Comparison of ENCODE assay signal across 13 mouse cellular contexts in the genomic region with DNA sequence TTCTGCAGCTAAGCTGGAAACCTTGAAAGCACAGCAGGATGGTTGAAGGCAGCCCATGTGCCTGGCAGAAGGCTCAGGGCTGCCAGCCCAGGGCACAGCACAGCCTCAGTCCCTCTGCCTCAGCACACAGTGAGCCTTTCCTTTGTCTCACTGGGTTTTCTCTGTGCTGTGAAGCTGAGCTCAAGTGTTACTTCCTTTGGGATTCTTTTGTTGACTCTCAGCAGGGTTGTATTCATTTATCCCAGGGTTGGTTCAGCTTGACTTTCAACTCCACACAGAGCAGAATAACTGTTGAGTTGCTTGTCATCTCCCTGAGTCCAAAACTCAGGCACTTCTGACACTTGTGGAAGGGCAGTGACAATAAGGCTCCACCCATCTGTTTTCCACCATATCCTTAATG.
DNase-seq lines count a peak whose midpoint lies in the region; ATAC-seq and TF ChIP-seq lines count a peak whose summit lies in the region.
"Had no signal": no experiment of that assay in that cellular context is flagged by ENCODE, and none has a peak within 500 bp of the region (broad histone marks: within the 10 kb centered on the region; RNA-seq: fewer than 3 reads in every experiment).

No protein-coding gene starts in this region.

- no peaks in the 10 kb centered on the region for H3K79me2 ChIP-seq in CH12.LX (replicated peaks; ENCODE audit: control insufficient read depth, extremely low read depth, insufficient read depth, poor library complexity, severe bottlenecking)

- DNase-seq in hindbrain, embryonic 10.5 days (ENCODE audit: low spot score), result peak; percentile 18
- no peak for DNase-seq in lung, postnatal 4 days
- DNase-seq in CH12.LX (ENCODE audit: extremely low read depth) (no peak), R1 (ENCODE audit: low read depth, low spot score) (peak; percentile 53)
- DNase-seq in left cerebral cortex, postnatal 14 days (ENCODE audit: low spot score in 2 of 2), result no peak
- DNase-seq: cerebellum, adult 11-12 months; heart, postnatal 4 days; kidney, adult 8-10 months; liver, embryonic 13.5 days had no signal

- no peak overlapping the region for H3K9ac ChIP-seq in hindbrain, embryonic 16.5 days (ENCODE audit: low read depth, low read length)
- H3K9ac ChIP-seq in lung, embryonic 16.5 days (ENCODE audit: low read length), result no peak overlapping the region
- no peak overlapping the region for H3K9ac ChIP-seq in CH12.LX (ENCODE audit: insufficient read depth, low read depth)
- H3K9ac ChIP-seq: liver, embryonic 13.5 days had no signal

- H3K4me1 ChIP-seq in hindbrain, embryonic 10.5 days (replicated peaks), result peaks cover 44% of the 10 kb centered on the region
- peaks cover 12% of the 10 kb centered on the region; the same call in 1 of the 2 replicates for H3K4me1 ChIP-seq in hindbrain, embryonic 16.5 days (ENCODE audit: control insufficient read depth, insufficient read depth, low read depth, low read length)
- H3K4me1 ChIP-seq in lung, embryonic 16.5 days (replicated peaks; ENCODE audit: control insufficient read depth, insufficient read depth, low read length), result peaks cover 20% of the 10 kb centered on the region
- peaks cover 3 to 5% of the 10 kb centered on the region in 2 experiments; a peak in 3 of 4 replicates for H3K4me1 ChIP-seq in CH12.LX (ENCODE audit: control insufficient read depth in 1 of 2, insufficient read depth in 2 of 2)
- H3K4me1 ChIP-seq: liver, embryonic 13.5 days had no signal

- in situ Hi-C loops in CH12.LX (cut with MboI; ENCODE audit: low pct_ligation_motif_present, low pct_unique_long_range_greater_than_20kb, low sequenced_read_pairs), result no loop called here

- no peak for TF ChIP-seq POLR2A in CH12.LX (IDR thresholded peaks at IDR 0.05; ENCODE audit: low read depth, low read length)

- dilution Hi-C loops in CH12.LX (cut with MboI; ENCODE audit: extremely low pct_ligation_motif_present, extremely low pct_unique_long_range_greater_than_20kb, low sequenced_read_pairs), result no loop called here

- no peaks in the 10 kb centered on the region for H3K36me3 ChIP-seq in hindbrain, embryonic 10.5 days
- no peaks in the 10 kb centered on the region for H3K36me3 ChIP-seq in hindbrain, embryonic 16.5 days (ENCODE audit: control insufficient read depth, insufficient read depth, low read length)
- H3K36me3 ChIP-seq in lung, embryonic 16.5 days (ENCODE audit: control insufficient read depth, insufficient read depth, low read length), result no peaks in the 10 kb centered on the region
- no peaks in the 10 kb centered on the region for H3K36me3 ChIP-seq in CH12.LX (replicated peaks in 1 of 2; ENCODE audit: control insufficient read depth in 1 of 2, insufficient read depth in 1 of 2, low read length in 1 of 2)
- H3K36me3 ChIP-seq: liver, embryonic 13.5 days had no signal

- TF ChIP-seq EP300 in CH12.LX (IDR thresholded peaks at IDR 0.05; ENCODE audit: low read length), result no peak

- H3K27me3 ChIP-seq in hindbrain, embryonic 10.5 days (ENCODE audit: insufficient read depth, poor library complexity, severe bottlenecking), result peaks cover 9% of the 10 kb centered on the region
- H3K27me3 ChIP-seq in hindbrain, embryonic 16.5 days (replicated peaks; ENCODE audit: control insufficient read depth, insufficient read depth, low read length), result no peaks in the 10 kb centered on the region
- H3K27me3 ChIP-seq in lung, embryonic 16.5 days (ENCODE audit: control insufficient read depth, insufficient read depth, low read depth, low read length), result no peaks in the 10 kb centered on the region
- H3K27me3 ChIP-seq in CH12.LX (replicated peaks), result no peaks in the 10 kb centered on the region
- H3K27me3 ChIP-seq: liver, embryonic 13.5 days had no signal

- peak overlapping the region; percentile 80 for H3K27ac ChIP-seq in hindbrain, embryonic 10.5 days
- H3K27ac ChIP-seq in hindbrain, embryonic 16.5 days (ENCODE audit: low read depth, low read length), result no peak overlapping the region
- peak overlapping the region; percentile 80 for H3K27ac ChIP-seq in lung, embryonic 16.5 days (ENCODE audit: low read length)
- no peak overlapping the region for H3K27ac ChIP-seq in CH12.LX (ENCODE audit: insufficient read depth, low read depth)
- H3K27ac ChIP-seq: liver, embryonic 13.5 days had no signal

- no peak for TF ChIP-seq CTCF in CH12.LX (conservative IDR thresholded peaks at IDR 0.05 in 1 of 2, IDR thresholded peaks at IDR 0.05 in 1 of 2; ENCODE audit: low read depth in 2 of 2, low read length in 2 of 2)

- H3K4me2 ChIP-seq in hindbrain, embryonic 16.5 days (ENCODE audit: low read length), result no peak overlapping the region
- H3K4me2 ChIP-seq in lung, embryonic 16.5 days (ENCODE audit: low read depth, low read length), result no peak overlapping the region
- peak overlapping the region; percentile 60; the same call in 1 of the 2 replicates for H3K4me2 ChIP-seq in CH12.LX (ENCODE audit: insufficient read depth, low read depth, poor library complexity, severe bottlenecking)
- H3K4me2 ChIP-seq: liver, embryonic 13.5 days had no signal

- ATAC-seq in hindbrain, embryonic 16.5 days, result no peak
- no peak for ATAC-seq in lung, embryonic 16.5 days (ENCODE audit: low read depth)
- no peak for ATAC-seq in monocyte, adult 5-6 weeks (replicated peaks; ENCODE audit: insufficient number of reproducible peaks, low FRiP score, low TSS enrichment, poor library complexity, severe bottlenecking)
- ATAC-seq: CD4-positive, CD25-positive, alpha-beta regulatory T cell, adult 4 months had no signal

- H3K4me3 ChIP-seq in hindbrain, embryonic 10.5 days, result no peak overlapping the region
- H3K4me3 ChIP-seq in hindbrain, embryonic 16.5 days (ENCODE audit: low read length), result no peak overlapping the region
- H3K4me3 ChIP-seq in lung, embryonic 16.5 days (ENCODE audit: low read length), result no peak overlapping the region
- no peak overlapping the region for H3K4me3 ChIP-seq in CH12.LX (replicated peaks in 1 of 3; ENCODE audit: low read depth in 2 of 3, low read length in 2 of 3, poor library complexity in 1 of 3)
- H3K4me3 ChIP-seq: liver, embryonic 13.5 days had no signal

- intact Hi-C loops in left cerebral cortex, postnatal 14 days (cut with DNase I), result no loop called here

- no peak for TF ChIP-seq RAD21 in CH12.LX (IDR thresholded peaks at IDR 0.05; ENCODE audit: low read depth, low read length)

- no peaks in the 10 kb centered on the region for H3K9me3 ChIP-seq in hindbrain, embryonic 10.5 days
- no peaks in the 10 kb centered on the region for H3K9me3 ChIP-seq in hindbrain, embryonic 16.5 days (ENCODE audit: control insufficient read depth, low read length)
- no peaks in the 10 kb centered on the region for H3K9me3 ChIP-seq in lung, embryonic 16.5 days (ENCODE audit: control insufficient read depth, low read length)
- no peaks in the 10 kb centered on the region for H3K9me3 ChIP-seq in CH12.LX (replicated peaks; ENCODE audit: low read length)
- H3K9me3 ChIP-seq: liver, embryonic 13.5 days had no signal

TF ChIP-seq in CH12.LX, 34 proteins besides CTCF, POLR2A, EP300 and RAD21:
- TF ChIP-seq NELFE (IDR thresholded peaks at IDR 0.05; ENCODE audit: low read depth, low read length) (no peak), TBP (conservative IDR thresholded peaks at IDR 0.05; ENCODE audit: low read depth, low read length) (no peak), SMC3 (IDR thresholded peaks at IDR 0.05; ENCODE audit: low read depth, low read length) (no peak), MAFK (IDR thresholded peaks at IDR 0.05; ENCODE audit: insufficient replicate concordance, low read length) (no peak), POLR2AphosphoS2 (IDR thresholded peaks at IDR 0.05; ENCODE audit: low read depth, low read length) (no peak), BHLHE40 (IDR thresholded peaks at IDR 0.05; ENCODE audit: low read depth, low read length) (no peak), GABPA (IDR thresholded peaks at IDR 0.05; ENCODE audit: insufficient replicate concordance, low read depth, low read length) (no peak), HCFC1 (IDR thresholded peaks at IDR 0.05; ENCODE audit: low read depth, low read length) (no peak)

Comparison
In these comparisons a context has a peak if more than half of its experiments do, and no peak if none do; other contexts are left out.
1. H3K27ac ChIP-seq: peak in hindbrain, embryonic 10.5 days (single experiment) and lung, embryonic 16.5 days (single experiment); none in hindbrain, embryonic 16.5 days (single experiment) and CH12.LX (single experiment).
2. DNase-seq: peak in hindbrain, embryonic 10.5 days (single experiment) and R1 (single experiment); none in lung, postnatal 4 days (0 of 2), CH12.LX (single experiment) and left cerebral cortex, postnatal 14 days (0 of 2).